In genomic region chr10:128821358-128822056, GRCm38 (mm10) we compare ENCODE assay signal across 7 mouse cellular contexts. TPM values are rescaled to one million over a fixed set of nuclear protein-coding genes. Genes with fewer than 3 reads are reported as not detected.
DNase-seq lines count a peak whose midpoint lies in the region; ATAC-seq and TF ChIP-seq lines count a peak whose summit lies in the region.

TSS of gene Ormdl2 (minus strand) at chr10:128821645.

- peaks cover 62% of the 10 kb centered on the region for H3K36me3 ChIP-seq in embryonic facial prominence, embryonic 10.5 days (replicated peaks)
- H3K36me3 ChIP-seq in intestine, postnatal 0 days (ENCODE audit: control insufficient read depth, insufficient read depth): peaks cover 28% of the 10 kb centered on the region
- peaks cover 39% of the 10 kb centered on the region for H3K36me3 ChIP-seq in midbrain, embryonic 12.5 days
- peaks cover 23% of the 10 kb centered on the region for H3K36me3 ChIP-seq in small intestine, adult 2 months (ENCODE audit: control insufficient read depth, insufficient read depth, low read length)

- DNase-seq in adrenal gland, postnatal 10 days: peak; percentile 98
- DNase-seq in embryonic facial prominence, embryonic 10.5 days (ENCODE audit: low spot score): peak; percentile 99
- DNase-seq in gonadal fat pad, adult 2 months (ENCODE audit: low read depth): peak; percentile 97
- peak; percentile 99 for DNase-seq in left cerebral cortex, postnatal 4 days

- peak; percentile 81; the same call in 1 of the 2 replicates for TF ChIP-seq POLR2A in small intestine, adult 2 months (IDR thresholded peaks at IDR 0.05; ENCODE audit: low read depth, low read length)

- H3K4me1 ChIP-seq in embryonic facial prominence, embryonic 10.5 days: peaks cover 18% of the 10 kb centered on the region
- peaks cover 10% of the 10 kb centered on the region; the same call in 1 of the 2 replicates for H3K4me1 ChIP-seq in intestine, postnatal 0 days (replicated peaks; ENCODE audit: control insufficient read depth, insufficient read depth, low read length)
- H3K4me1 ChIP-seq in midbrain, embryonic 12.5 days: peaks cover 17% of the 10 kb centered on the region
- peaks cover 2% of the 10 kb centered on the region; the same call in 1 of the 2 replicates for H3K4me1 ChIP-seq in small intestine, adult 2 months (ENCODE audit: control insufficient read depth, insufficient read depth, insufficient read length, low read length)

- peak within 1 kb of the TSS; percentile 92 for H3K4me3 ChIP-seq in embryonic facial prominence, embryonic 10.5 days
- peak within 1 kb of the TSS; percentile 67 for H3K4me3 ChIP-seq in intestine, postnatal 0 days (ENCODE audit: low read depth, low read length)
- H3K4me3 ChIP-seq in midbrain, embryonic 12.5 days: peak within 1 kb of the TSS; percentile 86
- H3K4me3 ChIP-seq in small intestine, adult 2 months (ENCODE audit: low read depth, low read length): peak within 1 kb of the TSS; percentile 95

- intact Hi-C loops in left cerebral cortex, postnatal 4 days (cut with DNase I): no loop called here

- no peak for TF ChIP-seq CTCF in intestine, postnatal 0 days (IDR thresholded peaks at IDR 0.05; ENCODE audit: low read depth)
- no peak for TF ChIP-seq CTCF in small intestine, adult 2 months (IDR thresholded peaks at IDR 0.05; ENCODE audit: extremely low read depth, insufficient read length, insufficient replicate concordance, low read depth, low read length)

- WGBS in embryonic facial prominence, embryonic 10.5 days: under 1% methylated on average over 46 of the region's 46 CpGs
- WGBS in intestine, postnatal 0 days: under 1% methylated on average over 46 of the region's 46 CpGs
- under 1% methylated on average over 46 of the region's 46 CpGs for WGBS in midbrain, embryonic 12.5 days
- under 1% methylated on average over 46 of the region's 46 CpGs for WGBS in small intestine, adult 2 months

- ATAC-seq in intestine, postnatal 0 days: peak; percentile 100
- peak; percentile 100 for ATAC-seq in midbrain, embryonic 12.5 days (ENCODE audit: low FRiP score, low read depth)

- peak within 1 kb of the TSS; percentile 90 for H3K27ac ChIP-seq in embryonic facial prominence, embryonic 10.5 days (replicated peaks)
- H3K27ac ChIP-seq in intestine, postnatal 0 days (ENCODE audit: low read depth, low read length): 0 out of 2 replicates have a peak within 1 kb of the TSS, but pooled peaks have one; percentile 2
- peak within 1 kb of the TSS; percentile 56; the same call in 1 of the 2 replicates for H3K27ac ChIP-seq in midbrain, embryonic 12.5 days (replicated peaks)
- H3K27ac ChIP-seq in small intestine, adult 2 months (ENCODE audit: insufficient read depth, low read depth, low read length): peak within 1 kb of the TSS; percentile 53

- peak within 1 kb of the TSS; percentile 67 for H3K4me2 ChIP-seq in intestine, postnatal 0 days (replicated peaks; ENCODE audit: low read depth)
- peak within 1 kb of the TSS; percentile 84 for H3K4me2 ChIP-seq in midbrain, embryonic 12.5 days (replicated peaks)

- peak within 1 kb of the TSS; percentile 57 for H3K9ac ChIP-seq in intestine, postnatal 0 days (ENCODE audit: low read depth, low read length)
- H3K9ac ChIP-seq in midbrain, embryonic 12.5 days (replicated peaks): peak within 1 kb of the TSS; percentile 69

- no peaks in the 10 kb centered on the region for H3K9me3 ChIP-seq in embryonic facial prominence, embryonic 10.5 days
- H3K9me3 ChIP-seq in intestine, postnatal 0 days (ENCODE audit: control insufficient read depth): no peaks in the 10 kb centered on the region
- H3K9me3 ChIP-seq in midbrain, embryonic 12.5 days: no peaks in the 10 kb centered on the region

- H3K27me3 ChIP-seq in embryonic facial prominence, embryonic 10.5 days (replicated peaks; ENCODE audit: low read depth, poor library complexity, severe bottlenecking): no peaks in the 10 kb centered on the region
- H3K27me3 ChIP-seq in intestine, postnatal 0 days (replicated peaks; ENCODE audit: control insufficient read depth, insufficient read depth, low read length): no peaks in the 10 kb centered on the region
- H3K27me3 ChIP-seq in midbrain, embryonic 12.5 days: no peaks in the 10 kb centered on the region
- no peaks in the 10 kb centered on the region for H3K27me3 ChIP-seq in small intestine, adult 2 months (ENCODE audit: control insufficient read depth, insufficient read depth, low read length)

RNA-seq across cellular contexts. Expression of gene Ormdl2, which starts in this region (rescaled TPM):
- total RNA-seq in adrenal gland, postnatal 10 days (2021): 10 to 100 TPM; 28.3 to 30.2 TPM
- polyA plus RNA-seq in embryonic facial prominence, embryonic 10.5 days (2016; fragmentation: Nextera tagmentation; extraction: Ambion mirVana): 63.7 and 66.4 TPM in 2 replicates
- 129 and 147 TPM in 2 replicates for polyA plus RNA-seq in gonadal fat pad, adult 2 months (2012; rRNA removed)
- polyA plus RNA-seq in intestine, postnatal 0 days (2015; fragmentation: Nextera tagmentation; extraction: Ambion mirVana): 70.2 and 70.4 TPM in 2 replicates
- total RNA-seq in left cerebral cortex, postnatal 4 days (2021): 1 to 10 TPM; 4.3 to 5.2 TPM
- 38.5 and 41.7 TPM in 2 replicates for polyA plus RNA-seq in midbrain, embryonic 12.5 days (2016; fragmentation: Nextera tagmentation; extraction: Ambion mirVana)
- 36.4 and 62.8 TPM in 2 replicates for polyA plus RNA-seq in small intestine, adult 2 months (2012; rRNA removed)

Comparison
In these comparisons a context has a peak if more than half of its experiments do, and no peak if none do; other contexts are left out.
1. Peak in every context shown above with its lines: DNase-seq, ATAC-seq, H3K4me3 ChIP-seq and H3K27ac ChIP-seq.
2. RNA of gene Ormdl2 (total RNA-seq): 28.3 to 30.2 TPM in adrenal gland, postnatal 10 days; 4.3 to 5.2 TPM in left cerebral cortex, postnatal 4 days; every median in the first group is over 4 times any median in the second.
3. H3K27ac ChIP-seq: peak in every context shown above with its lines; median percentile 90 in embryonic facial prominence, embryonic 10.5 days; 56 in midbrain, embryonic 12.5 days; 53 in small intestine, adult 2 months; 2 in intestine, postnatal 0 days.